Mouse (Mus musculus): ENCODE data around the gene Gpn2. TPM values are rescaled to one million over a fixed set of nuclear protein-coding genes. Genes with fewer than 3 reads are reported as not detected.

Gpn2 gene
- polyA plus RNA-seq, 2 experiments from 2014 or later = 6.3 to 8.3 TPM

DNA sequence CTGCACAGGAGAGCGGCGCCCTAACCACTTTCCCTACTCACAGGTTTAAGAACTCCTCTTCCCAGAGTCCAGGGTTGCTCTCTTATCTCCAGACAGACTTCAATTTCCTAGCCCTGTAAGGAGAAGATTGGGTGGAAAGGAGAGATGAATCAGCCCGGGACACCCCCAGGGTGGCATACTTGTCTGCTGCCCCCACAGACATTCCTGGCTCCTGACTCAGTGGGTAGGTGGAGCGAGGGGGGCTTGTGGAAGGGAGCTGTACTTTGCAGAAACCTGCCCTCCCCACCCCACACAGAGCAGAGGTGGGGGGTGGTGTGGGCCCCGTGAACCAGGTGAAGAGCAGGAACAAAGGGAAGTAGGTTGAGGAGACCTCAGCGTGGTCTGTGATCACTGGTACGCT, 11.4 kb downstream of the Gpn2 start:
- no peak for ATAC-seq

DNA sequence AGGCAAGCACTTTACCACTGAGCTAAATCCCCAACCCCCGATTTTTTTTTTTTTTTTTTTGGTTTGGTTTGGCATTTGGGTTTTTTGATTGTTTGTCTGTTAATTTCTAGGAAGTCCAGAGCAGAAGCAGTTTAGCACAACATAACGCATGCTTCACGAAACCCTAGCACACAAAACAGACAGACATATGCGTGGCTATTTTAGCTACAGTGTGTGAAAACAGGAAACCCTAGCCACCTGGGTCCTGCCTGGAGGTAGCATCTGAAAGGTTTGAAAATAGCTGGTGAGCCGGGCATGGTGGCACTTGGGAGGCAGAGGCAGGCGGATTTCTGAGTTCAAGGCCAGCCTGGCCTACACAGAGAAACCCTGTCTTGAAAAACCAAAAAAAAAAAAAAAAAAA, 11.9 kb downstream of the Gpn2 start:
- ATAC-seq = no peak

GRCm38 (mm10) chr4:133598616-133599015, 14.5 kb downstream of the Gpn2 start:
- ATAC-seq = no peak

GRCm38 (mm10) chr4:133599116-133599515, 15.0 kb downstream of the Gpn2 start:
- ATAC-seq = no peak

DNA sequence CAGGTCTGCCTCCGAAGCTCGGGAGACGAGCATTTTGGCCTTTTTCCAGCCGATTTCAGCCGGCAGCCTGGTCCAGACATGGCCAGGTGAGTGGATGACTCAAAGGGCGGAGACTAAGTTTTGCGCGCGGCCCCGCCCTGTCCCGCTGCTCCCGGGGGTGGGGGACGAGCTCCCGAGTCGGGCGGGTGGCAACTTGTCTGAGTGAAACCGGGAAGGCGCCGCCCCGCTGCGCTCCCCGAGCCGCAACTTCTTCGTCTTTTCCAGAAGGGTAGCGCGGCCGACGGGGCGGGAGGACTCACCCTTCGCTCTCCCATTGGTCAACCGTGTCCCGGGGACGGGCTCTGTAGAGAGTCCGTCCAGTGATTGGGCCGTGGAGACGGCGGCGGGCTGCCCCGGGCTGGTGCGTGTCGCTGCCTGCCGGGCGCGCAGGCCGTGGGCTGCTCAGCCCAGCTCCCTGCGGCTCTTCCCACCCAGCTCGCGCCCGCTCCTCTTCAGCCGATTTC, 15.5 kb downstream of the Gpn2 start:
- ATAC-seq = peak; percentile 82

DNA sequence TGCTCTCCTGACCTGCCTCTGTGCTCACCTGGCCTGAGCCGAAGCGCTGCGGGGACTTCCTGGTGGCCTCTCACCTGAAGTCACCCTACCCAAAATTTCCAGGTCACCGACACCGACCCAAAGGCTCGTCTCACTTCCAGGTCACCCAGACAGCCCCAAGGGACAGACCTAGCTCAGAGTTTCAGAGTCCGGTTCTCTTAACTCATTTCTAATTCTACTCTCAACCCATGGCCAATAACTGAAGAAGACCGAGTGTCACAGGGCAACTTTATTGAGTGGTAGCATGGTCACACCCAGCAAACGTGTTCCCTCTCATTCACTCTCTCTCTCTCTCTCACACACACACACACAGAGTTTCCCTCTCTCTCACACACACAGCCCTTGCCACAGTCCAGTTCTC, 16.1 kb downstream of the Gpn2 start:
- ATAC-seq = no peak

- ATAC-seq = peak; percentile 55
These were observed 17.6 kb downstream of the Gpn2 start, which contains the start of gene Sfn for GRCm38 (mm10) chr4:133601721-133602218. Gene Sfn, minus strand, starts transcription at chr4:133602168.

DNA sequence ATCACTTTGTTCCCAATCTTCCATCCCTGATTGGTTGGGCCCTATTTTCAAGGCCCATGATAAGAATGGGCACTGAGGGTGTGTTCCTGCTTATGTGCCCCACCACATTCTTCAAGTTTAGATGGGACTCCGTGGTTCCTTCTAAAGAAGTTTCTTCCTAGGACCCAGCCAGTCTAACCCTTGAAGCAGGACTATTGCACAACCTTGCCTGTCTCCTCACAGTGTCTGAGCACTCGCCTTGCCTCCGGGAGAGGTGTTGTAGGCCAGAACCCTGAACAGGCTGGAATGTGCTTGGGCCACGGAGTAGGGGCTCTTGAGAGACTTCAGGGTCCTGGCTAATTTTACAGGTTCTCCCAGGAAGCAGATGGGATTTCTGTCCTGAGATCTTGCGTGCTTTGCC, 18.9 kb downstream of the Gpn2 start:
- no peak for ATAC-seq

- ATAC-seq = no peak
These were observed 20.0 kb downstream of the Gpn2 start for GRCm38 (mm10) chr4:133604175-133604574.

DNA sequence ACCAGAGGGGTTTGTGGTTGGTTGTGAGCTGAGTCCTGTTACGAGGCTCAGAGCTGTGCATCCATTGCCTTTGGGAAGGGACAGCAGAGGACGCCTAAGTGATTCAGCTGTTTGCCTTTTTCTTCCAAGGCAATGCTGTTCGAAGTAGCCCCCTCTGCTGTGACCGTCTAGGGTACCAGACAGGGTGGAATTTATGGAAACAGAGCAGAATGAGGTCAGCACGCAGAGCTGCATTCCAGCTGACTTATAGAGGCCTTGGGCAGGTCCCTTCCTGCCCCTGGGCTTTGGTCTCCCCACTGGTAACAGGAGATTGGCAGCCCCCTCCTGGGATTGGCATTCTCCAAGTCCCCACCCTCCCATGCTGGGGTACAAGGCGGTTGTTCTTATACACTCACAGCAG, 20.7 kb downstream of the Gpn2 start:
- no peak for ATAC-seq

DNA sequence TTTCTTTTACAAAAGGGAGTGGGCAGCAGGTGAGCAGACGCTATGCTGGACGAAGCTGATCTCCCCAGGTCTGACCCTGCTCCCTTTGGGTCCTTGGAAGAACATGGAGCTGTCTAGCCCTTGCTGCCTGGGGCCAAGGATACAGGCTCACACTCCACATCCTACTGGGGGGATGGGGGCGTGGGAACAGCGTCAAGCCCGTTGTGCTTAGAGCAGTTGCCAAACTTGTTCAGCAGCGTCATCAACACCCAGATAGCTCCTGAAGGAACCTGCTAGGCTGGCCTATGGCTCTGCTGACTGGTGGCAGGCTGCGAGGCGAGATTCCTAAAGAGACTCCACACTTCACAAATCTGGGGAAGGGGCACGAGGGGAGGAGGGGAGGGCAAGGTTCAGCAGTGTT, 21.2 kb downstream of the Gpn2 start:
- ATAC-seq = no peak

GRCm38 (mm10) chr4:133607284-133607683, 23.1 kb downstream of the Gpn2 start:
- ATAC-seq = no peak

GRCm38 (mm10) chr4:133609719-133610118, 25.6 kb downstream of the Gpn2 start:
- ATAC-seq = peak; percentile 63

DNA sequence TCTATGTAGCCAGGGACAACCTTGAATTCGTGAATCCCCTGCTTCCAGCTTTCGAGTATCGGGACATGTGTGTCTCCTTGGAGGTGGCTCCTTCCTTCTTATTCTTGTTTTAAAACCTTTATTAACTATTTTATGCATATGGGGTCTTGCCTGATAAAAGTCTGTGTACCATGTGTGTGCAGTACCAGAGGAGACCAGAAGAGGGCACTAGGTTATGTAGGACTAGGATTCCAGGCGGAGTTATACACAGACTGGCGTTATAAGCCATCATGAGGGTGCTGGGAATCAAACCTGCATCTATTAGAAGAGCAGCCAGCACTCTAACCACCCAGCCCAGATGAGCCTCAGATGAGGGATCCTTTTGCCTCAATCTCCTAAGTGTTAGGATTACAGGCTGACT, 27.7 kb downstream of the Gpn2 start:
- ATAC-seq = no peak

DNA sequence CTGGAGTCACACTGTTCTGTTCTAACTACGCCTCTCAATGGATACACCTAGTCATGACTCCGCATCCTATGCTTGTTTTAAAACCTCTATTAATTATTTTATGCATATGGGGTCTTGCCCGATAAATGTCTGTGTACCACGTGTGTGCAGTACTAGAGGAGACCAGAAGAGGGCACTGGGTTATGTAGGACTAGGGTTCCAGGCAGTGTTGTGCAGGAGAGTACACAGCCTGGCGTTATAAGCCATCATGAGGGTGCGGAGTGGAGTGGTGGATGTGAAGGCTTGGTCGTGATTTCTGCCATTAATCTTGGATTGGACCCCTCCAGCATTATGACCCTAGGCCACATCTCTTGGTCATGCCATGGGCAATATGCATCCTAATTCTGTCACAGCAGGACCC, 28.3 kb downstream of the Gpn2 start:
- no peak for ATAC-seq

GRCm38 (mm10) chr4:133613026-133613425, 28.9 kb downstream of the Gpn2 start:
- ATAC-seq = no peak

DNA sequence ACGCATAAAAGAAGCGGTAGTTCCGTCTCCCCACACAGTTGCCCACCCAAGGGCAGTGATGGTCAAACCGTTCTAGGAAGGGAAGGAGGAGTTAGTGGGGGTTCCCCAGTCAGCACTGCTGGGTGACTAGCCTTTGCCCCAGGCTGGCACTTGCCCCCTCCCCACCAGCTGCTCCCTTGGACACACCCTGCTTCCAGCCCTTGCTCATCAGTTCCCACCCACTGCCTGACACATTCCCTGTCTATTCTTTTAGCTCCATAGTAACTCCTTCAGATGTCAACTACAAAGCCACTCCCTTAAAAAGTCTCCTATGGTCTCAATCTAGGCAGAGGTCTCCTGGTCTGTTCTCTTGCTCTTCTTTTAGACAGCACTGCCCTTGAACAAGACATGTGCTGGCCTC, 29.7 kb downstream of the Gpn2 start:
- no peak for ATAC-seq

DNA sequence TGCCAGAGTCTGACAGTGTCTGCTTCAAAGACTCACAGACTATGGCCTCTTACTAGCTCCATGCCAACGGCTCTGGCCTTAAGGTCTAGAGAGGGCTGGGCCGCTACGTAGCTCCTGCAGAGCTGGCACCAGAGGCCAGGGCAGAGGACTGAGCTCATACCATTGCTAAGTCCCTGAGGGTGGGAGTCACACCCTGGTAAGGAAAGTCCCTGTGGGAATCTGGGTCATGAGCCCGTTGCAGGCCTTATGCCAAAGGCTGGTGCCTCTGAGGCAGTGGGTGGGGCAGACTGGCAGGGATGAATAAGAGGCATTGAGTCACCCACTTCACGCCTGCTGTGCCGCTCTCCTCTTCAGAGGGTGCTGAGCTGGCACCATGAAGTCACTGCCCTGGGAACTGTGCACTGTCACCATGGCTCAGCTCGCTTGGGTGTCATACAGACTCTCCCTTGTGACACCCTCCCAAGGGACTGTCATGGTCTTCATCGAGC, 30.2 kb downstream of the Gpn2 start:
- no peak for ATAC-seq

GRCm38 (mm10) chr4:133615416-133615815, 31.3 kb downstream of the Gpn2 start:
- ATAC-seq = no peak

GRCm38 (mm10) chr4:133617936-133618335, 33.8 kb downstream of the Gpn2 start:
- no peak for ATAC-seq

DNA sequence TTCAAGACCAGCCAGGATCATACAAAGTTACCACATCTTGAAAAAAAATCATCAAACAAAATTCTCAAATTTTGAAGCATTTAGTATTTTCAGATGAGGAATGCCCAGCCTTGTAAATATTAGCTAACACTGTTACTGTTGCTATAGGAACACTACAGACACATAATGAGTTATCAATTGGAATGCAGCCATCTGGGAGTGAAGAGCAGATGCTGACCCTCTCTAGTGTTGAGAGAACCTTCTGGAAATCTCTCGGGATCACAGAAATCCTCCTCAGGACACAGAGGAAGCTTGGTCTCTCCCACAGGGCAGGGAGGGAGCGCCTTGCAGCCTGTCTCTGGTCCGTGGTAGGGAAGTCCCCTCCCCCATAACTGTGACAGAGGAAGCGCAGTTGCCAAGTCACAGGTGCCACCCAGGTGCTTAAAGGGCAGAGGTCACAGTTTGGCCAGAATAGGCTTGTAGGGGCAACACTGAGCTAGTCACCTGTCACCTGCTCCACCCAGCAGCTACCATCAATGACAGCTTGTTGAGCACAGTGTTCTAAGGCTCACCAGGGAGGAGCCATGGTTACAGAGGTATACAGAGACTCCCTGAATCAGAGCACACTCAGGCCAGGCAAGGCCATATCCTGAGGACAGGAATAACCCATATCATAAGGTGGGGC, 35.4 kb downstream of the Gpn2 start:
- ATAC-seq = no peak

DNA sequence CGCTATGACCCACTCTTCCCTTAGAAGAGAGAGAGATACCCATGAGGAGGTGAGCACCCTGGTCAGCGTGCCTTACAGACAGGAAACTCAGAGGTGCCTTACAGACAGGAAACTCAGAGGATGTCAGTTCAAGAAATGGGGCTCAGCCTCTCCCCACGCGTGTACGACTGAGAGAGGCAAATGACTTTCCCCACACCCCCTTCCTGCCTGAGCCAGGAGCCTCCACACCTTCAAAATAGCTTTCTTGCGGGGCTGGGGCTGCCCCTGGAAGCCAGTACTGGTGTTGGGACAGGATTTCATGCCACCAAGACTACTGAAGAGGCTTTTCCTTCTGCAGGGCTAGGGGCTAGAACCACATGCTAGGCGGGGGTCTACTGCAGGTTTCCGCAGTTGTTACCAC, 36.5 kb downstream of the Gpn2 start:
- ATAC-seq = peak; percentile 69

- peak; percentile 68 for ATAC-seq
These were observed 38.1 kb downstream of the Gpn2 start for GRCm38 (mm10) chr4:133622161-133622695.

DNA sequence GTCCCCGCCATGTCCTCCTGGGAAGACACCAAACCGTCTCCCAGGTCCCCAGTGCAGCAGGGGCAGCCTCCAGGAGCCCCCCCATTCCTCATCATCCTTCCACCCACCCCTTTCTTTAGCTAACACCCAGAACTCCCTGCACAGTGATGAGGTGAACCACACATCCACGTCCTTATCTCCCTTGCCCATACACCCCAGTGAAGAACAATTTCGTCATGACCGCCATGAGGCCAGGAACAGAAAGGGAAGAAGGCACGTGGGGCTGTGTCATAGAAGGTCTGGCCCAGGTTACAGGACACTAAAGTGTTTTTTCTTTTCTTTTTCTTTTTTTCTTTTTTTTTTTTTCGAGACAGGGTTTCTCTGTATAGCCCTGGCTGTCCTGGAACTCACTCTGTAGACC, 40.7 kb downstream of the Gpn2 start:
- no peak for ATAC-seq
